Mouse (Mus musculus) layer of hippocampus, adult 11-12 months (tissue): ENCODE data around the gene 1110032A03Rik.

Experiments used
- DNase-seq: peaks from one replicate; pipeline ENCODE4 v3.0.0; 2022; ENCODE audit warnings: low spot score

Gene 1110032A03Rik

DNA sequence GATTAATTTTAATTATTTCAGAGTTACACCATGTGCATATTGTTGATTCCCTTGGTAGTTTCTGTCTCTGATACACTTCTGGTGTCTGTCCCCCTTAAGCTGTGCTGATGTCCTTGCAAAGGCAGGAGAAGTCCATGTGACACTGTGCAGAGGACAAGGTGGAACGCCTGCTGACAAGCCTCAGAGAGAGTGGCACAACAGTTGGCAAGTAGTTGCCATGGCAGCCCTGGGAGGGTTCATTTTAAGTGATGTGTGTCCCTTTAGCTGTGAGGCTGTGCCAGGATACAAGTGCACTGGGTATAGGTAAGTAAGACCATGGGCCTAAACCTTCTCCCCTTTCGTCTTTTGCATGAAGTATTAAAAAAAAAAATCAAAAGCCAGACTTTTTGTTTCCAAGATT, 5.3 kb downstream of the 1110032A03Rik start:
- DNase-seq: no peak

- DNase-seq: peak; percentile 99
Observed at GRCm38 (mm10) chr9:50768107-50769002, 7.0 kb downstream of the 1110032A03Rik start, which contains the start of gene Fdxacb1. Gene Fdxacb1 (plus strand): TSS chr9:50768236.

- no peak for DNase-seq
Observed at GRCm38 (mm10) chr9:50767531-50768106, 7.7 kb downstream of the 1110032A03Rik start.

- peak; percentile 49 for DNase-seq
Observed at GRCm38 (mm10) chr9:50763331-50763730, 12.0 kb downstream of the 1110032A03Rik start.

DNA sequence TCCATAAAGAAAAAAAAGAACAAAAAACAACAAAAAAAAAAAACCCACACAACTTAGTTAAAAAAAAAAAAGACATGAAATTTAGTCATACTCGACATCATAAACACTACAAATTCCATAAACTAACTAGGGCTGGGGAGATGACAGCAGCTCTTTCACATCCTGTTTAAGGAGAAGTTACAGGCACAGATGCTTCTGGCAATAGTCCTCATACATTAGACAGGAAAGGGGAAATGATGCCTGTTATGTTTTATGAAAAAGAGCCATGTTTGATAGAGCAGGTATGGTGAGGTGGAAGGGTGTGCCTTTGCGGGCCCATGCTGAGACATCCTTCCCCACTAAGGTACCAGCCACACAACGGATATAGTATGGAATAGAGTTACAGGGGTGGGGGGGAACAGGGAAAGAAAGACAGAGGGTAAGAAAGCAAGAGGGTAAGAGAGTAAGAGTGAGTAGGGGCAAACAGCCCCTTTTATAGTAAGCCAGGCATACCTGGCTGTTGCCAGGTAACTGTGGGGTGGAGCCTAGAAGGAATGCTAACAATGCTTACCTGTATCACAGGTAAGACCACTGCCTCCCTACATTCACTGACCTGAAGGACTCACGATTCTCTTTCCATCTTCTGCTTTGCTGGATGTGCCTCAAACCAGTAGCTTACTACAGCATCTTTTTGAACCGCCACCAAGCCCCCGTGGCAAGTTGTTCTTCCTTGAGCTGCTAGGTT, 13.6 kb downstream of the 1110032A03Rik start:
- no peak for DNase-seq

GRCm38 (mm10) chr9:50756711-50757110, 18.6 kb downstream of the 1110032A03Rik start:
- DNase-seq: no peak

- peak; percentile 48 for DNase-seq
Observed at GRCm38 (mm10) chr9:50753947-50754346, 21.4 kb downstream of the 1110032A03Rik start.

GRCm38 (mm10) chr9:50752784-50753615, 22.3 kb downstream of the 1110032A03Rik start:
- DNase-seq: peak; percentile 81

DNA sequence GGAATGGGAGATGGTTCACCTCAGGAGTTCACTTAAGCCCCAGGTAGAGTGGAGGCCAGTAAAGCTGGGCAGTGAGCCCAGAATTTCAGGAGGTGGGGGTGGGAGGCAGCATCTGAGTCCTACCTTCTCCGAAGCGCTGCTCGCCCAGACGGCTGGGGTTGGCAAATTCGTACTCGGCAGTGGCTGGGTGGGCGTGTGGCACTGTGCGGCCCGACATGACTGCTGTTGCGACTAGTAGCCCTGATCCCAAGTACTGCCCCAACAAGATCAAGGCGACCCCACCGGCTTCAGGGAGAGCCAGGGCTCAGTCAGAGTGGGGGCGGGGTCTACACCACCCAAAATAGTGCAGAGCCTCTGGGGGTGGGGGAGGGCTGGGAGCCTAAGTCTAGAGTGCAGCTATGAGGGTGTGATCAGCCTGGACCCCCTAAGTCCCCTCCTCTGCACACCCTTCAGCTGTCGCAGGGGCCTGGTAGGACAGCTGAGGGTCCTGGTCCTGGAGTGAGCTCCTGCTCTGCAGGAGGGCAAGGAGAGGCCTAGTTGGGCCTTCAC, 23.2 kb downstream of the 1110032A03Rik start, which contains the start of gene Hspb2:
TSS of gene Hspb2 (minus strand) at position 301 of the 549 bp plus-strand sequence.
- no peak for DNase-seq

DNA sequence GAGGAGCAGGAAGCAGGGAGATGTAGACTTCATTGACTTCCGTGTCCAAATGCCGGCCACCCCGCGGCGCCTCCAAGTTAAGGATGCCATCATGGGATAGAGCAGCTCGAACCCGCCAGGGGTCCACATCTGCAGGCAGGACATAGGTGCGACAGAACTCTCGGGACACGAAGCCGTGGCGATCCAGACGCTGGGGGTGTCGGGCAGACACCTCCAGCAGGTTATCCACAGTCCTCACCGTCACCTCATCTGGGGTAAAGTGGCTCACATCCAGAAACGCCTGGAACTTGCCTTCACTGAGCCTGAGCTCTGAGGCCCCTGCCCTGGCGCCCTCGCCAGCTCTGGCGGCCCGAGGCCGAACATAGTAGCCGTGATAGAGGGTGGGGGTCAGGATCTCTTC, 24.0 kb downstream of the 1110032A03Rik start, which contains the start of gene Cryab:
TSS of gene Cryab (plus strand) at position 3 of the 400 bp plus-strand sequence.
- DNase-seq: no peak

GRCm38 (mm10) chr9:50750706-50751105, 24.6 kb downstream of the 1110032A03Rik start:
- DNase-seq: no peak

- DNase-seq: no peak
Observed at GRCm38 (mm10) chr9:50746214-50746677, 29.1 kb downstream of the 1110032A03Rik start, which contains the start of gene 2310030G06Rik. Gene 2310030G06Rik (minus strand): TSS chr9:50746536.

- DNase-seq: no peak
Observed at GRCm38 (mm10) chr9:50745806-50746205, 29.5 kb downstream of the 1110032A03Rik start.

DNA sequence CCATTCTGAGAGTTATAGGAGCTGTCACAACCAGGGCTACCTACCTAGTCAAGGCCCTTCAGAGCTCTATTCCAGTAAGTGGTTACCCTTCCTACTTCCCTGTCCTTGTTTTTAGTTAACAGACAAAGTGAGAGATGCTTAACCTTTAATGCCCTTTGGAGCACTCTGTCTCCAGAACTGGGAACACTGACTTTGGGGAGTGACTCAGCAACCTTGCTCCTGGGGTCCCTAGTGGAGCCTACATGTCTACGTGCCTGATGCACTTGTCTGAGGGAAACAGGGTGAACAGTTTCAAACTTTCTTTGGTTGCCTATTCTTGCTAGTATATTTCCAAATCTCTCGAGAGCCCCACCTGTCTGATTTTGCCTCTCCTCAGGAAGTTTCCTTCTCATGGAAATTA, 32.6 kb downstream of the 1110032A03Rik start:
- no peak for DNase-seq

DNA sequence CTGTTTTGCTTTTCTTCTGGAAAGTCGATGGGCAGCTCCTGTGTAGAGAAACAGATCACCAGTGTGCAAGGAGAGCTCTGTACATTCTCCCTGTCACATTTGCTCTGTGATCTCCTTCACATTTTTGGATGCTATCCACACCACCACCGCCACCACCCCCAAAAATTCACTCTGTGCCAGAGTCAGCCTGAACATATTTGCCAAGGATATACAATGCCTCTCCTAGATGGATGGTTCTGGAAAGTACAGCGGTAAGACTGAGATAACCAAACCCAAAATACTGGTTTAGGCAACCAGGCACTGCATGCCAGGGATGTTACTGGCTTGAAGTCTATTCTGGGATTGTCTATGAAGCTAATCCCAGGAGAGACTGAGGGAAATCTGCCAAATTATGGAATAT, 33.1 kb downstream of the 1110032A03Rik start:
- no peak for DNase-seq

GRCm38 (mm10) chr9:50740867-50741784, 34.2 kb downstream of the 1110032A03Rik start:
- no peak for DNase-seq

DNA sequence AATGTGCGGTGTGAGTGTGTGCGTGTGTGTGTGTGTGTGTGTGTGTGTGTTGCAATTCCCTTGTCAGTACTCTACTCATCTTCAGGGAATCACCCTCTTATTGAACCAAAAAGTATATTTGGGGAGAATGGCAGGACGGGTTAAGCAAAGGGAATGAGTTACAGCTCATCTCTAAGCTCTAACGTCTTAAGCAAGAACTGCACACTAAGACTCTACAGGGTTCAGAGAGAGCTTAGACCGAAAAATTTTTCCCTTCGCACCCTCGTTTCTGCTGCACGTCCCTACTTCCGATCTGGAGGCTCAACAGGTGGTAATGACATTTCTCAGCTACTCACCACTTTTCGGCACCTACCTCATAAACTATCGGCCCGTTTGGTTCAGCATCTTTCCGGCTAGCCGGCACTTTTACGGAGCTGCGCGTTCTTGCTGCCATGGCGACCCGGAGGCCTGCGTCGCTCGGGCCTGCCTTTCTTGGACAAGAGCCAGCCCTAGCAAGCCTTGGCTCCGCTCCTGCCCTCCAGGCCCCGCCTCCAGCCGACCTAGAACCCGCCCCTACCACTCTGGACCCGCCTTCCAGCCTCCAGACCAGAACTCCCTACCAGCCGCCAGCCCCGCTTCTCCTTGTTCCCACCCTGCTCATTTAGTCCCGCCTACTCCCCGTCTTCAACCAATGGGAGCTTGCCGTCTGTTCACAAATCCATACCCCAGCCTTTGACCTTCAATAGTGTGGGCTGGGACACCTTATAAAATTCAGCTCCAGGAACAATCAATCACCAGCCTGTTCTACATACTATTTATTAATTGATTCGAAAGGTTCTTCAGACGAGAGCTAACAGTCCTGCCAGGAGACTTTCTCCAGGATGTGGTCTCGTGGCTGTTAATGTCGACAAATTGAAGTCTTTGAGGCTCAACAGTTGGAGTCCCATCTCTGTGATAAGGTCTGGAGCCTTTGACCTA, 36.1 kb downstream of the 1110032A03Rik start, which contains the start of gene Dixdc1:
TSS of gene Dixdc1 (minus strand) at position 604 of the 957 bp plus-strand sequence.
- peak; percentile 95 for DNase-seq

DNA sequence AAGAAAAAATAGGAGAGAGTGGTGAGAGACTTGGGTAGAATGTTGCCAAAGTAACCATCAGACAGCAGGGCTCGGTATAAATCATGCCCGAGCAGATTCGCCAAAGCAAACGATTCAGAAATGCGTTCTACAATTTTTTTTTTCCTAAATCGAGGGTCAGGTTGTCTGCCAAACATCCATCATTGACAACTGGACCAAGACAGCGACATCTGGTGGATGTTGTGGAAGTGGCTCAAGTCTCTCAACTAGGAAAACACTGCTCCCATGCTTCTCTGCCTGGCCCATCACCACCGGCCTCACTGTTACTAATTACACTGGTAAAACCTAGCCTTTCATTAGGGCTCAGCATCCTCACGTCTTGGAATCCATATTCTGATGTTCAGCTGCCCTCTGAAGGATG, 40.3 kb downstream of the 1110032A03Rik start:
- DNase-seq: peak; percentile 78

DNA sequence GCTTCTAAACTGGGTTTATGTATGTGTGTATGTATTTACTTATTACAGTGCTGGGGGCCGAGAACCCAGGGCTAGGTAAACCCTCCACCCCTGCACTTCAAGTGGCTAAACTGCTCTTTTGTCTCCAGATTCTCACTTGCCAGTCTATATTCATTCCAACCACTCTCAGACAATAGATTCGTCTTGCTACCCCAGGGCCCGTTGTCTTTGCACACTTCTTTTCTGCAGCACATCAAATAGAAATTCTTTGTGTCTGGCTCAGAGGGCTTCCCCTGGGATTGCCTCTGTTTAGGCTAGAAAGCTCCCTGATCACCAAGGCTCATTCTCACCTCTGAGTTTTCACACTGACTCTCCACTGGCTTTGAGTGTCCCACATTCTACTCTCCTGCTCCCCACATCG, 42.8 kb downstream of the 1110032A03Rik start:
- DNase-seq: no peak
